12 mouse cellular contexts compared by ENCODE assay signal in the genomic region with DNA sequence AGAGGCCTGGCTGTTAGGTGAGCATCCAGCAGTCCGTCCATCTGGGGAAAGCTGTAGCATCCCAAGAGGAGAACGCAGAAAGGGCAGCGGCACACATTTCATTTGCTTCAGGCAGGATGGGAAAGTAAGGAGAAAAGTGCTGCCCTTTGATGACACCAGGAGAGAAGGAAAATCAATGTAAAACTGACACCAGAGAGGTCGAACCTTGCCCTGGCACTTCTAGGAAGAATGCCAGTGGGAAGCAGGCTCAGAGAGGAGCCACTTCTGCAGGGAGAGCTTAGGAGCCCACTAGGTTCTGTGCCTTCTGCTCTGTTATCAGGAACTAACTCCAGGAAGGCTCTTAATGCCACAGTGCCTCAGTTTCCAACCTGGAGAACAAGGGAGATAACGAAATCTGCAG.
"Had no signal": no experiment of that assay in that cellular context is flagged by ENCODE, and none has a peak within 500 bp of the region (broad histone marks: within the 10 kb centered on the region; RNA-seq: fewer than 3 reads in every experiment).

No protein-coding gene starts in this region.

- H3K4me3 ChIP-seq: intestine, embryonic 15.5 days; limb, embryonic 15.5 days; liver, embryonic 13.5 days; neural tube, embryonic 13.5 days; stomach, embryonic 15.5 days had no signal

- H3K27ac ChIP-seq: intestine, embryonic 15.5 days; limb, embryonic 15.5 days; liver, embryonic 13.5 days; neural tube, embryonic 13.5 days; stomach, embryonic 15.5 days had no signal

- DNase-seq: layer of hippocampus, adult 9-11 months; layer of hippocampus, postnatal 36 days; liver, embryonic 13.5 days; lung, adult 18-20 months; retina, postnatal 1 day; right cerebral cortex, postnatal 14 days; thymus, adult 2 months; thymus, postnatal 25 days had no signal
